Mouse (Mus musculus) hematopoietic stem cell, adult 5-6 weeks (primary cell): ENCODE data around the gene Eya2. TPM values are rescaled to one million over a fixed set of nuclear protein-coding genes. Genes with fewer than 3 reads are reported as not detected.
A peak's percentile ranks its signal among the peaks of the same experiment; 100 is the strongest.

Experiments
- ATAC-seq, 2 experiments: fragments of 125-278 bp in 1 of 2; replicated peaks in 1 of 2; 2 replicates each; pipeline ENCODE4 v1.8.0; 2016 to 2017; ENCODE audit warnings: inconsistent platforms in 2 of 2, mild to moderate bottlenecking in 2 of 2, moderate number of reproducible peaks in 2 of 2, low read depth in 1 of 2, moderate TSS enrichment in 1 of 2; ENCODE audit not compliant: low FRiP score in 2 of 2, poor library complexity in 2 of 2, severe bottlenecking in 2 of 2, insufficient read depth in 1 of 2, low TSS enrichment in 1 of 2
- total RNA-seq: library from RNA; stranded (forward); fragments of 172-1452, 232-1000 nt; gene quantifications from 2 replicates; pipeline ENCODE4 v1.2.3, GENCODE M21; 2017

The Eya2 gene
- total RNA-seq, 1 experiment from 2014 or later = 32.9 TPM

- no peak for ATAC-seq
Measured at GRCm38 (mm10) chr2:165736297-165736696, 141.5 kb downstream of the Eya2 start.

- no peak for ATAC-seq
Measured at GRCm38 (mm10) chr2:165740381-165740780, 145.5 kb downstream of the Eya2 start.

GRCm38 (mm10) chr2:165740982-165741381 lies 146.2 kb downstream of the Eya2 start:
- no peak for ATAC-seq

DNA sequence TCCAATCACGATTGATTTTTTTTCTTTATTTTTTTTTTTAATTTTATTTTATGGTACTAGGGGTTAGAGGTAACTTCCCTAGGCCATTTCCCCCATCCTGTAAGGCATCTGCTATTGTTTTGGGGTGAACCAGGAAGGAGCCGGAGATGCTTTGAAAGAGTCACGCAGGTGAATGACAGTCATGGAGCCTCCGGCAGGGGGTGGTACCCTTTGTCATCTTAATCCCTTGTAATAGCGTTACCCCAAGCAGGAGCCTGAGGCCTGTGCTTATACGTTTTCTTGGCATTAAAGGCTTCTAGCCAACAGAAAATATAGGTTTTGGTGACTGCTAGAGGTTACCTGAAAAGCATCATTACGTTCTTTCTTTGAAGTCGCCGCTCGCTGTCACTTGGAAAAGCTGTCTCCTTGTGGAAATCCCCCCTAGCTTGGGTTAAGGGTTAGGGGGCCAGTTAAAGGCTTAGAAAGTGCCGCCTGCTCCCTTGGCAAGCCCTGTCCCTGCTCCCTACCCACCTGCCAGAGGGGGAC lies 146.8 kb downstream of the Eya2 start:
- ATAC-seq = no peak

DNA sequence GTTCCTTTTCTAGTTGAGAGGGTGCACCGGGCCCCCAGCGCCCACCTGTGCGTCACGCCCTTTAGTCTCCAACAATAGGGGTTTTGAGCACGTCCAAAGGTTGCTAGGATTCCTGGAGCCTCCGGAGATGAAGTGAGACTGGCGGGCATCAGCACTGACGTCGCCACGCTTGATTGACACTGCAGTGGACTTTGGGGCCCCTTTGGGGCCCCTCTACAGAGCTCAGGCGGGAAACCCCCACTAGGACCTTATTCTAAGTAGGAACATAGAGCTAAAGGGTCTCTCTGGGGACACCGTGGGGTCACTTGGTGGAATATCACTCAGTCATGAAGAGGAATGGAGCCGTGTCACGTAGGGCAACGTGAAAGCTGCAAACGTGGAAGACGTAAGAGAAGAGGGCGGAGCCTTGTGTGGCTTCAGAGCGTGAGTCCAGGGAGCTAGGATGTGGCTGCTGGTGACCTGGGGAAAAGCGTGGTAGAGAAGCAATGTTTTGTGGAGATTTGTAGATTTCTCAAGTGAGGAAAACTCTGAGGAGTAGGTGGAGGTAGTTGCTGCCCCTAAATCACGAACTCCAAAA lies 147.5 kb downstream of the Eya2 start:
- ATAC-seq = no peak

DNA sequence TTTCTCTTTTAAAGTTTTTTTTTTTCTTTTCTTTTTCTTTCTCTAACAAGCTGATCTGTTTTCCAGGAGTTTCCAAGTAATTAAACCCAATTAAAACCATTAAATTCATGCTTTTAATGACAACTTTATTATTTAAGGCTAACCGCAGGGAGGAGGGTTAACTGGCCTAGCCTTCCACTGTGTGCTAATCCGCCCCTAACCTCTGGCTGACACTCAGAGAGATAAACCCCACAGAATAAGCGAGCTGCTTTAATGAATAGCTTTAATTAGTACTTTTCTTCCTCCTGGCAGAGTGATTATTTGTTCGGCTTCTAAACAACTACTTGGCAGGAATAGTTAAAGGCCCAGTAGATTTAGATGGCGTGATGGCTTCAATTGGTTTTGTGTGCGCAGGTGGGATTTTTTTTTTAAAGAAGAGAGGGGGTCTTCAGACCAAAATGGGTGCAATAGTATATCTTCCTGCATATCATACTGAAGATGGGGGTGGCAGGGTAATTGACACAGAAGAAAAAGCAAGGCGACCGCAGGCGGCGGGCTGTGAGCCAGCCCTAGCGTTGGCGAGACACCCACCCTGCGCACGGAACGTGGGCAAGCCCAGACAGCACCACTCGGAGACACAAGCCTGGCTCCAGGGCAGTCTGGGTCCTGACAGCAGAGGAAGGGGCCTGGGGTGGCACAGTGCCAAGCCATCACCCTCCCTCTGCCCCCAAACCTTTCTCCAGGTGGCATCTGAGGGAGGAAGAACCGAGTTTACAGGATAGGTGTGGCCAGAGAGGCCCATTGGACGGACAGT lies 150.7 kb downstream of the Eya2 start:
- ATAC-seq = no peak

DNA sequence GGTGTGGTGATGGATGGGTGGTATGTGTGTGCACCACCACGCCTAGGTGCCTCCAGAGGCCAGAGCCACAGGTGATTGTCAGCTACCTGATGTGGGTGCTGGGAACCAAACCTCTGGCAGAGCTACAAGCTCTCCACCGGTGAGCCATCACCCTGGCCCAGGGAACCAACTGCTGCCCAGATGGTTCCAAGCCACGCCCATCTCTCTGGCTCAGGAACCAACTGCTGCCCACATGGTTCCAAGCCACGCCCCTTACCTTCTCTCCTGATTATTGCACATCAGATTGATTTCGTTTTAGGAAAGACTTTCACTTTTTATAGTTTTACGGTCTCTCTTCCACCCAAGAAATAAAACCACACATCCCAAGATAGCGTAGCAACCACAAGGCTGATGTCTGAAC lies 153.1 kb downstream of the Eya2 start:
- ATAC-seq = no peak

GRCm38 (mm10) chr2:165748426-165748825 lies 153.6 kb downstream of the Eya2 start:
- no peak for ATAC-seq

GRCm38 (mm10) chr2:165751068-165751467 lies 156.2 kb downstream of the Eya2 start:
- ATAC-seq = peak; percentile 22 to 23; a peak in 3 of 4 replicates

- 0 out of 4 replicates have a peak, but pooled peaks of 1 of the 2 experiments have one; percentile 7 for ATAC-seq
Measured at GRCm38 (mm10) chr2:165752704-165753103, 157.9 kb downstream of the Eya2 start.

DNA sequence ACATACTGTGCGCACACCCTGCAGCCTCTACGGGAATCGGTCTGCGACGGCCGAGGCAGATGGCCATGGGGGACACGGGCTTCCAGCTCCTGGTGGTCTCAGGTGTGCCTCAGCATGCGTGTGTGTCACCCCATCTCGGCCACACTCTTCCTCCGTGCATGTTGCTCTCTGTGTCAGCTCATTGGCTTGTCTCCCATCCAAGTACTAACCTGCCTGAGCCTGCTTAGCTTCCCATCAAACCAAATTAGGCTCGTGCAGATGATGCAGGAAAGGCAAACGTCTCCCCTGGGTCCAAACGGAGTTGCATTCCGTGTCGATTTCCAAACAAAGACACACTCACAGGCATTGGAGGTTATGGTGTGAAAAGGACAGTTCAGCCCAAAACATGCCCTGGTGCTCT lies 163.0 kb downstream of the Eya2 start:
- no peak for ATAC-seq

GRCm38 (mm10) chr2:165758534-165758933 lies 163.7 kb downstream of the Eya2 start:
- ATAC-seq = no peak

GRCm38 (mm10) chr2:165759421-165759985 lies 164.7 kb downstream of the Eya2 start:
- no peak for ATAC-seq

- peak; percentile 32 to 56 for ATAC-seq
Measured at GRCm38 (mm10) chr2:165768805-165769358, 174.1 kb downstream of the Eya2 start.

GRCm38 (mm10) chr2:165769375-165769948 lies 174.6 kb downstream of the Eya2 start:
- no peak for ATAC-seq

- ATAC-seq = peak; percentile 73 to 78
Measured at GRCm38 (mm10) chr2:165778927-165779326, 184.1 kb downstream of the Eya2 start.

- peak; percentile 61 to 71; a peak in 3 of 4 replicates for ATAC-seq
Measured at GRCm38 (mm10) chr2:165782324-165782723, 187.5 kb downstream of the Eya2 start.
